Mouse (Mus musculus): ENCODE results near the gene Morn1.

Morn1 gene

DNA sequence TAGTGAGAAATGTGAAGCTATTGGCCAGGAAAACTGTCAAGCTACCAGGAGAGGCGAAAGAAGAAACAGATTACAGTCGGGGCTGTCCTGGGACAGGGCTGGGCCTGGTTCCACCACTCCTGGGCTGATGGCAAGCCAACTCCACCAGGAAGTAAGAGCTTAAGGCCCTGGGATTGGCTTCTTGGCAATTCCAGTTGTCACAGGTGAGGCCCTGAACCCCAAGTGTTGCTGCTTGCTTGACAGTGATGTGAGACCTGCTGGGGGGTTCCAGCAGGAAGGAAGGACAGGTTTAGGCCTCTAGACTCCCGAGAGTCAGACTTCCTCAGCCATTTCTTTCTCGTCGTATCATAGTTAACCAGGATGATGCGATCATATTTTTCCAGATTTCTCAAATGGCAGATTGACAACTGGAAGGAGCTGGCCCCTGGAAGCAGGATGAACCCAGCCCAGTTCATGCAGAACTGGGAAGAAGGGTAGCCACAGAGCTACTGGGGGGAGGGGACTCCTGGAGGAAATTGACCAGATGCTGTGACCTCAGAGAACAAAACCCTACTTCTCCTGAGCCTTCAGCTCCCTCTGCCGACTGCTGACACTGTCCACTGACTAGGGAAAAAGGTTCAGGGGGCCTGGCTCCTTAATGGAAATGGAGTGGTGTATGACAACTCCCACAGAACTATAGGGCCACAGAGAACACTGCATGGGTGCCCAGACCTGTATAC is 7.2 kb downstream of the Morn1 start:
- no peak for TF ChIP-seq GATA4 (IDR thresholded peaks at IDR 0.05; ENCODE audit: insufficient replicate concordance, low read length)

GRCm38 (mm10) chr4:155094565-155094964 is 8.2 kb downstream of the Morn1 start:
- no peak for TF ChIP-seq GATA4 (IDR thresholded peaks at IDR 0.05; ENCODE audit: insufficient replicate concordance, low read length)

DNA sequence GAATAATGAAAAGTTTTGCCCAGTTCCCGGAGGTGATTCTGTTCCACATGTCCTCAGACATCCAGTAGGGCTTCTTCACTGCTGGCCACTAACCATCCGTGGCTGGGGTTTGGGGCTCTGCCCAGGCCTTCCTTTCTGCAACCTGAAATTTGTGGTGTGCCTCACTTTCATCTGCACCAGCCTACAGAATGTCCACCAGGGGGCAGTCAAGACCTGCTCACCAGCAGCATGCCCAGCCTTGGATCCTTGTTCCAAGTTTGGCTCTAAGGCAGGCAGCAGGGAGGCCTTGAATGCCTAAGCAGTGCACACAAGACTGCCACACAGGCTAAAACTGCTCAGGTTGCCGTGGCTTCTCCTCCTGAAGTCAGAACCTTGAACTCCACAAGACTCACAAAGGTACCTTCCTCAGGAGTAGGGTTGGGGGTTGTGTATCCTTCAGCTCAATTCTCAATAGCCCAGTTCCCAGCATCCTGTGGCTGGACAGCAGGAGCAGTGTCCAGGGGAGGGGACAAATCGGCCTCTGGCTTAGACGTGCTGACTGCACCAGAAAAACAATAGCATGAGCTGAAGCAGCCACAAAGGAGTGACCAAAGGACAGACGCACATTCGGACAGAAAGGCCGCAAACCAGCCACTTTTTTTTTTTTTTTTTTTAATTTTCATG is 9.0 kb downstream of the Morn1 start:
- no peak for TF ChIP-seq GATA4 (IDR thresholded peaks at IDR 0.05; ENCODE audit: insufficient replicate concordance, low read length)

- TF ChIP-seq GATA4 (IDR thresholded peaks at IDR 0.05; ENCODE audit: insufficient replicate concordance, low read length), result no peak
Observed at GRCm38 (mm10) chr4:155095967-155096366, 9.6 kb downstream of the Morn1 start.

DNA sequence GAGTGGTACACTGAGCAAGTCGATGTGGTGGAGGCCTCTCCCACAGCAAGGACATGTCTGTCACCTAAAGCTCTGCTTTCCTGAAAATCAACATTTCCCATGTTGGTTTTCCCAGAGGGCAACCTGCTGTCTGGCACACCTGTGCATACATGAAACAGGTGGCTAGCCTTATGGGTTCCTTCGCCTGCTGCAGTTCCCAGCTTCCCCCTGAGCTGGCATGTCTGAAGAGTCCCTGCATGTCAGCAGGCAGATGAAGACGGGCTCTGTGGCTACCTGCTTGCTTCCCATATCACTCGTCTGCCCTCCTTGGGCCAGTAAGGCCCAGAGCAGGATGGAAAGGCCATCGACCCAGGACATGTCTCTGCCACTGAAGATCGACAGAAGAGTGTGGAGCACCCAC is 11.1 kb downstream of the Morn1 start:
- TF ChIP-seq GATA4 (IDR thresholded peaks at IDR 0.05; ENCODE audit: insufficient replicate concordance, low read length), result no peak

DNA sequence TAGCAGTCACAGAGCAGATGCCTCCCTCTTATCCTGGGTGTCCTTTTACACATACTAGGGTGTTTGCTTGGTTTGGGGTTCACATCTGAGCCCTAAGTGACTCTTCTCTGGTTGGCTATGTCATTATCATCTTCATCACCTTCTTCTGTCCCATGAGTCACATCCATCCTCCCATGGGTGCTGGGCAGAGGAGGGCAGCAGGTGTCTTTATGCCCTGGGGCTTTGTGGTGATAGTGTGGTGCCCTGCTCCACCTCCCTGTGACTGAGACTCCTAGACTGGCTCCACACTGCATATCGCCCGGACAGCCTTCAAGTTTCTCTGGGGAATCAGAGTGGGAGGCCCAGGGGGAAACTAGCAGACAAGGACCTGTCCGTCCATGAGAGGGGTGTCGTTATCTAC is 12.2 kb downstream of the Morn1 start:
- TF ChIP-seq GATA4 (IDR thresholded peaks at IDR 0.05; ENCODE audit: insufficient replicate concordance, low read length), result no peak

- TF ChIP-seq GATA4 (IDR thresholded peaks at IDR 0.05; ENCODE audit: insufficient replicate concordance, low read length), result no peak
Observed at GRCm38 (mm10) chr4:155107886-155108285, 21.5 kb downstream of the Morn1 start.

DNA sequence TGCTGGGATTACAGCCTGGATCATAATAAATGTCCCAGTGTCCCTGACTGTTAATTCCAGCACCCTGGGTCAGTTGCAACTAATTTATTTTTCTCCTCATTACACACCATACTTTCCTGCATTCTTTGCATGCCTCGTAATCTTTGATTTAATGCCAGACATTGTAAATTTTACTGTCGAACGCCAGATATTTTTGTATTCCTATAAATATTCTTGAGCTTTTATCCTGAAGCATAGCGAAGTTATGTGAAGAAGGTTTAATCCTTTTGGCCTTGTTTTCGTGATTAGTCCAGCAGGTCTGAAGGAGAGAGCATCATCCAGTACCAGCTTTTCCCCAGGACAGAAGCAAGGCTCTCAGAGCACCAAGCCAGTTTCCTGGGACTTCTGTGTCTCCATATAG is 23.1 kb downstream of the Morn1 start:
- no peak for TF ChIP-seq GATA4 (IDR thresholded peaks at IDR 0.05; ENCODE audit: insufficient replicate concordance, low read length)

DNA sequence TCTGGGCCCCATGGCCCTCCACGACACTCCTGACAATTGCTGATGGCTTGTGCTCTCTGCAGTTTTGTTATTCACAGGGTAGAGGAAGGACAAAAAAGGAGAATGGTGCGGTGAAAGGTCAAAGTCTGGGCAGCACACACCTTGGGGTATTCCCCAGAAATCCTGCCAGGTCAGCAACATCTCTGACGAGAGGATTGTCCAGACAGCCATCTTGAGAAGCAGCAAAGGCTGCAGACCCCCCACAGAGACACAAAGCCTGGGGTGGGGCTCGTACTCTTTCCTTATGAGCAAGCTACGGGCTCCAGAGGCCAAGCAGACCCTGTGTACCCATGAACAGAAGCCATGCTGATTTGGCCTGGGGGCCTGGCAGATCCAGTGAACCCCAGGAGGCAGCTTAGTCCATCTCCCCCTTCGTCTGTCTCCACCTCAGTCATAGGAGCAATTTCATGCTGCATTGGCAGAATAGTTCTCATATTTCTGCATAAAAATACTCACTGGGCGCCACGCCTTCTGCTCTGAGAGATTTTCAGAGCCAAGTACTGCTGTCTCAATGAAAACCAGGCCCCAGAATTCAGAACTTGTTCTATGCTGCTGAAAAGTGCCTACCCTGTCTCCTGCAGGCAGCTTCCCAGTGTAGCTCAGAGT is 27.5 kb downstream of the Morn1 start:
- TF ChIP-seq GATA4 (IDR thresholded peaks at IDR 0.05; ENCODE audit: insufficient replicate concordance, low read length), result no peak

DNA sequence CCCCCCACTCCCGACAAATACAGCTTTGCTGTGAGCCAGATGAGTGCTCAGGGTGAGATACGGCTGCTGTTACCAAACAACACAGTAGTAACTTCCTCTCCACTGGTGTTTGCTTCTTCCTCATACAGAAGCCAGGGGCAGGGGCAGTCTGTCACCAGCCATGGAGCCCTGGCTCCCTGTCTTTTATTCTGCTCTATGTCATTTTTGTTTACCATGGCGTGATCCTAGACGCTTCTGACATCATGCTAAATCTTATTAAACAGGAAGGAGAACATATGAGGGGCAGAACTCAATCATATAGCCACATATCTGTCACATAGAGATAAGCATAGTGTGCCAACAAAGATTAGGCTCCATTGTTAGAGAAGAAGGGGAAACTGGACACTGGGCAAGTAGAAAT is 30.2 kb downstream of the Morn1 start:
- no peak for TF ChIP-seq GATA4 (IDR thresholded peaks at IDR 0.05; ENCODE audit: insufficient replicate concordance, low read length)

- no peak for TF ChIP-seq GATA4 (IDR thresholded peaks at IDR 0.05; ENCODE audit: insufficient replicate concordance, low read length)
Observed at GRCm38 (mm10) chr4:155117396-155117978, 31.1 kb downstream of the Morn1 start.

DNA sequence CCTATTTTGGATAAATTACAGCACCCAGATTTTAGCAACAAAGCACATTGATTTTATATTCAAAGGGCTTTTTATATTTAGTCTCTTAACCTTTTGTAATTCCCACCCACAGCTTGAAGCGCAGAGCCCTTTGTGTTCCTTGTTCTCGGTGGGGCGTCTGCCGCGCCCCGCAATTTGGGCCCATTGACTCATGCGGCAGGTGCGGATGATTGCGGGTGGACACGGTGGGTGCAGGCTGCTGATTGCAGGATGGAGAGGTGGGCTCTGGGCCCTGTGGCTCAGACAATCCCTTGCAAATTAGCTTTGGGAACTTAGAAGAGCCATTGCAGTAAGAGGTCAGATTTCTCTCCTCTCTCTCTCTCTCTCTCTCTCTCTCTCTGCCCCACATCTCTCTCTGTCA is 31.9 kb downstream of the Morn1 start:
- no peak for TF ChIP-seq GATA4 (IDR thresholded peaks at IDR 0.05; ENCODE audit: insufficient replicate concordance, low read length)

- TF ChIP-seq GATA4 (IDR thresholded peaks at IDR 0.05; ENCODE audit: insufficient replicate concordance, low read length), result no peak
Observed at GRCm38 (mm10) chr4:155120038-155120437, 33.7 kb downstream of the Morn1 start.

DNA sequence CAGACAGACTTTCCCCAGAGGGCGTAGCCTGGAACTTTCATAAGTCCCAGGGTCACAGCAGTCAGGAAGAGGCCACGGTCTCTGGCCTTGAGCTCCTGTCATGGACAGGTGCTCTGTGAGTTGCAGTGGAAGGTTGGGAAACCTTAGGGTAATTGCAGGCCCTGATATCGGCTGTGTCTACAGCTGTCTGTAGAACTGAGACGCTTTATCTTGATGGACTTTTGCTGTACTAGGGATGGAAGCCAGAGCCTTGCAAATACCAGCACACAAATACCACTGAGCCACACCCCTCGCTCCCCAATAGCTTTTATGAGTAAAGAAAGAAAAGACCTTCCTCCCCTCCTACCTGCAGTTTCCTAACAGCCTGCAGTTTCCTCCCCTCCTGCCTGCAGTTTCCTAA is 34.2 kb downstream of the Morn1 start:
- peak; percentile 99 for TF ChIP-seq GATA4 (IDR thresholded peaks at IDR 0.05; ENCODE audit: insufficient replicate concordance, low read length)

DNA sequence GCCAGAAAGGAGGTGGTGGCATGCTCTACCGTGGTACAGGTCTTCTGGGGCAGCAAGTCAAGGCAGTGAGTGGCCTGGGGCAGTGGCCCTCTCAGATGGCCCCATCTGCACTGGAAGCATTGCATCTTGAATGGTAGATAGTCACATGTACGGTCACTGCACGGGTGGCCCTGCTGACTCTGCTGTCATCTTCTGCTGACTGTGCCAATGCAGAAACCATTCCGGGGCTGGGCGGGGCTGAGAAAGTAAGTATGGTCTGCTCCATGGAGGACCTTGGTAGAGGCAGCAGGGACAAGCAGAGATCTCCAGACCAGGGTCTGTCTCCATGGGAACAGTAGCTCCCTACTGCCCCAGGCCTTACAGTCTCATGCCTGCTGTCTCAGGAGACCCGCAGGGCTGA is 34.8 kb downstream of the Morn1 start:
- TF ChIP-seq GATA4 (IDR thresholded peaks at IDR 0.05; ENCODE audit: insufficient replicate concordance, low read length), result no peak

GRCm38 (mm10) chr4:155121915-155122443 is 35.6 kb downstream of the Morn1 start:
- no peak for TF ChIP-seq GATA4 (IDR thresholded peaks at IDR 0.05; ENCODE audit: insufficient replicate concordance, low read length)

Data from liver, adult (tissue).